Mouse (Mus musculus) spleen, adult 2 months (tissue): ENCODE results near the gene Rabep2.

Experiments used
- CTCF ChIP-seq: fragments of 200-500 bp; IDR thresholded peaks from 2 replicates; pipeline ENCODE4 v1.5.1; 2011; ENCODE audit warnings: mild to moderate bottlenecking, inconsistent platforms; ENCODE audit not compliant: insufficient read depth, insufficient read length, insufficient replicate concordance; ENCODE audit errors: extremely low read depth
- POLR2A ChIP-seq: fragments of 200-500 bp; IDR thresholded peaks from 2 replicates; pipeline ENCODE4 v1.6.1; 2011; ENCODE audit warnings: low read depth, low read length, inconsistent platforms

- TF ChIP-seq CTCF = no peak
- no peak for TF ChIP-seq POLR2A
Observed at GRCm38 (mm10) chr7:126428154-126428553, 405 bp upstream of the Rabep2 start.
